Mouse (Mus musculus): Measurements from ENCODE around the gene Metap1. TPM values are rescaled to one million over a fixed set of nuclear protein-coding genes. Genes with fewer than 3 reads are reported as not detected.

The Metap1 gene
- polyA plus RNA-seq, 1 experiment, result 18.9 TPM

DNA sequence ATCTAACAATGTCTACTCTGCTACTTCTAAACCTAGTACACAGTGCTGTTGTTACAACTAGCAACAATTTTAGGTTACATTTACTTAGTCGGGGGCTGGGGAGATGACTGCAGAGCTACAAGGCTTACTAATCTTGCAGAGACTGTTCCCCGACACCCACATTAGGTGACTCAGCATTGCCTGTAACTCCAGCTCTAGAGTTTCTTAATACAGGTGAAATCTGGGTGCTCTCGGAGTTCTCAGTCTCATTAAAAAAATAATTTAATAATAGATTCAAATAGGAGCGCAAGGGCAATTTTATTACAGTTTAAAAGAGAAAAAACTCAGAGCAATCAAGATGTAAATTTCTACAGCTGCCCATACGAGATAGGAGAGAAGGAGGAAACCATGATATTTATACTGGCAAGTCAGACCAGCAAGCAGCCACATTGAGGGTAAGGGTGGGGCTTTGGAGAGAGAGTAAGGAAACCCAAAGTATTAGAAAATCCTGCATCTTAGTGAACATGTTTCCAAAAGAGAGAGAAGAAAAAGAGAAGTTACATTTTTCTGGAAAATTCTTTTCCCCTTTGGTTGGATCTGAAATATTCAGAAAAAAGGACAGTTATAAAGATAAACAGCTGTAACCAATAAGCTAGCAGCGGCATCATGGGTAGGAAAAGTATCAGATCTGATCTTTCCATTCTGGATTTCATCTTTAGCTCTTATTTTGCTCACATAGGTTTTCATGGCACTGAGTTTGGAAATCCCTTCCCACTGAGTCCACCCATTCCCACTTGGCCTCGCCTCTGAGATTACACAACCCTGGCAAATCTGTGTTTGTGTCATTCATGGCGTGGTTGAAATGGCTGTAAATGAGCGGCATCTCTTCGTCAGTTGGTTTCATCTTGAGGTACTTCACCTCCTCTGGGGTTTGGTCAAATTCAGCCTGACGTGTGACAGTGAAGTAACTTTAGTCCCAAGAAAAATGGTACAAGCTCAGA lies 6.1 kb upstream of the Metap1 start:
- WGBS, result 27% methylated on average over 11 of the region's 11 CpGs
- TF ChIP-seq POLR2A (IDR thresholded peaks at IDR 0.05; ENCODE audit: borderline replicate concordance, control insufficient read depth, low read depth, low read length), result no peak
- no peak for TF ChIP-seq CTCF (IDR thresholded peaks at IDR 0.05; ENCODE audit: control insufficient read depth, insufficient read depth, low read length)
- Histone ChIP-seq H3K4me3 (replicated peaks; ENCODE audit: control insufficient read depth, low read depth, low read length) (no peak overlapping the region), H3K27ac (ENCODE audit: control insufficient read depth, insufficient read depth, low read depth, low read length, poor library complexity) (no peak overlapping the region), H3K4me1 (ENCODE audit: control insufficient read depth, insufficient read depth, low read length) (no peaks in the 10 kb centered on the region)

- no peak overlapping the region for H3K4me3 ChIP-seq (replicated peaks; ENCODE audit: control insufficient read depth, low read depth, low read length)
- WGBS, result 19% methylated on average over 1 of the region's 1 CpGs
- no peaks in the 10 kb centered on the region for H3K4me1 ChIP-seq (ENCODE audit: control insufficient read depth, insufficient read depth, low read length)
- TF ChIP-seq POLR2A (IDR thresholded peaks at IDR 0.05; ENCODE audit: borderline replicate concordance, control insufficient read depth, low read depth, low read length), result no peak
- TF ChIP-seq CTCF (IDR thresholded peaks at IDR 0.05; ENCODE audit: control insufficient read depth, insufficient read depth, low read length), result no peak
- no peak overlapping the region for H3K27ac ChIP-seq (ENCODE audit: control insufficient read depth, insufficient read depth, low read depth, low read length, poor library complexity)
These were observed 5.2 kb upstream of the Metap1 start for GRCm38 (mm10) chr3:138494565-138494964.

GRCm38 (mm10) chr3:138493668-138494067 lies 4.4 kb upstream of the Metap1 start:
- no peak overlapping the region for H3K27ac ChIP-seq (ENCODE audit: control insufficient read depth, insufficient read depth, low read depth, low read length, poor library complexity)
- WGBS, result 19% methylated on average over 3 of the region's 3 CpGs
- H3K4me3 ChIP-seq (replicated peaks; ENCODE audit: control insufficient read depth, low read depth, low read length), result no peak overlapping the region
- no peak for TF ChIP-seq POLR2A (IDR thresholded peaks at IDR 0.05; ENCODE audit: borderline replicate concordance, control insufficient read depth, low read depth, low read length)
- no peak for TF ChIP-seq CTCF (IDR thresholded peaks at IDR 0.05; ENCODE audit: control insufficient read depth, insufficient read depth, low read length)
- H3K4me1 ChIP-seq (ENCODE audit: control insufficient read depth, insufficient read depth, low read length), result no peaks in the 10 kb centered on the region

DNA sequence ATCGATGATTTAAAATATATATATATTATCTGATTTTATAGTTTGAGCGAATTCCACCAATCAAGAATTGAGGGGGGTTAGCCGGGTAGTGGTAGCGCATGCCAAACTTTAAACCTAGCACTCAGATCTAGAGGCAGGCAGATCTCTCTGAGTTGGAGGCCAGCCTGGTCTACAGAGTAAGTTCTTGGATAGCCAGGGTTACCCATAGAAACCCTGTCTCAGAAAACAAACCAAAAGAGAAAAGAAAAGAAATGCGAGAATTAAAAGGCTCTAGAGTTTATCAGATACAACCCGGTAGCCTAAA lies 671 bp upstream of the Metap1 start:
- TF ChIP-seq CTCF (IDR thresholded peaks at IDR 0.05; ENCODE audit: control insufficient read depth, insufficient read depth, low read length) (no peak), POLR2A (IDR thresholded peaks at IDR 0.05; ENCODE audit: borderline replicate concordance, control insufficient read depth, low read depth, low read length) (no peak)
- WGBS, result 7% methylated on average over 6 of the region's 6 CpGs
- Histone ChIP-seq H3K4me1 (ENCODE audit: control insufficient read depth, insufficient read depth, low read length) (peaks cover 1% of the 10 kb centered on the region; the same call in 1 of the 2 replicates), H3K27ac (ENCODE audit: control insufficient read depth, insufficient read depth, low read depth, low read length, poor library complexity) (no peak overlapping the region), H3K4me3 (replicated peaks; ENCODE audit: control insufficient read depth, low read depth, low read length) (peak overlapping the region; percentile 21)

DNA sequence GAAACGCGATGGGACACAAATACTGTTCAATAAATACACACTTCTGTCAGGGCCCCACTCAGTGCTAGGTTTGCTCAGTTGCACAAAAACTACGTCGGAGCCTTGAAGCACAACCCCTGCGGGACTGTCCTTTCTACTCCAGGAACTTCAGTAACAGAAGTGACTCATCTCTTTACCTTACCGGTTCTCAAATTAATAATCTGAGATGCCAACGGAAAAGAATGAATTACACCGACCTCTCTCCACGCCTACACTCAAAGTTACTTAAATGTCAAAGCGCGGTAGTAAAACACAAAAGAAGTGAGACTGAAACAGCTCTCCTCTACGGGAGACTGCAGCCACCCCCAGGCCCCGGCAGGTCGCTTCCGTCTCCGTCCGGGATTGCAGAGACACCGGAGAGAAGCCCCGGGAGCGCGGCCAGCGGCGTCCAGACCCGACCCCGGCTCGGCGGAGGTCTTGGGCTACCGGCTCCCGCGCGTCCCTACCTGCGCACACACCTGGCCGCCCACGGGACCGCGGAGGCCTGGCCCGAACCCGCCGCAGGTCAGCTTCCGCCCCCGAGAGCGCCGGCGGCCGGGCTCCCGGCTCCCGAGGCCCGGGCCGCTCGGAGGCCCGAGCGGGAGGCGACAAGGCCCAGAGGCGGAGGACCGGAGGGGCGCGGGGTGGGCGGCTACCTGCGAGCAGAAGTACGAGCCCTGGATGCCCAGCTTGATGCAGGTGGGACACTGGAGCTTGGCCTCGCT lies 560 bp downstream of the Metap1 start:
- Histone ChIP-seq H3K4me1 (ENCODE audit: control insufficient read depth, insufficient read depth, low read length) (peaks cover 1% of the 10 kb centered on the region; the same call in 1 of the 2 replicates), H3K4me3 (replicated peaks; ENCODE audit: control insufficient read depth, low read depth, low read length) (peak overlapping the region; percentile 99), H3K27ac (ENCODE audit: control insufficient read depth, insufficient read depth, low read depth, low read length, poor library complexity) (peak overlapping the region; percentile 92)
- TF ChIP-seq CTCF (IDR thresholded peaks at IDR 0.05; ENCODE audit: control insufficient read depth, insufficient read depth, low read length) (no peak), POLR2A (IDR thresholded peaks at IDR 0.05; ENCODE audit: borderline replicate concordance, control insufficient read depth, low read depth, low read length) (no peak)
- under 1% methylated on average over 61 of the region's 61 CpGs for WGBS

GRCm38 (mm10) chr3:138483240-138483639 lies 6.1 kb downstream of the Metap1 start:
- TF ChIP-seq POLR2A (IDR thresholded peaks at IDR 0.05; ENCODE audit: borderline replicate concordance, control insufficient read depth, low read depth, low read length) (no peak), CTCF (IDR thresholded peaks at IDR 0.05; ENCODE audit: control insufficient read depth, insufficient read depth, low read length) (no peak)
- 87% methylated on average over 2 of the region's 2 CpGs for WGBS
- Histone ChIP-seq H3K4me1 (ENCODE audit: control insufficient read depth, insufficient read depth, low read length) (peaks cover 1% of the 10 kb centered on the region; the same call in 1 of the 2 replicates), H3K27ac (ENCODE audit: control insufficient read depth, insufficient read depth, low read depth, low read length, poor library complexity) (no peak overlapping the region), H3K4me3 (replicated peaks; ENCODE audit: control insufficient read depth, low read depth, low read length) (no peak overlapping the region)

- H3K27ac ChIP-seq (ENCODE audit: control insufficient read depth, insufficient read depth, low read depth, low read length, poor library complexity), result no peak overlapping the region
- no peaks in the 10 kb centered on the region; the same call in 1 of the 2 replicates for H3K4me1 ChIP-seq (ENCODE audit: control insufficient read depth, insufficient read depth, low read length)
- TF ChIP-seq CTCF (IDR thresholded peaks at IDR 0.05; ENCODE audit: control insufficient read depth, insufficient read depth, low read length) (no peak), POLR2A (IDR thresholded peaks at IDR 0.05; ENCODE audit: borderline replicate concordance, control insufficient read depth, low read depth, low read length) (no peak)
- 61% methylated on average over 14 of the region's 14 CpGs for WGBS
- no peak overlapping the region for H3K4me3 ChIP-seq (replicated peaks; ENCODE audit: control insufficient read depth, low read depth, low read length)
These were observed 7.6 kb downstream of the Metap1 start for GRCm38 (mm10) chr3:138481526-138482284.

Data from bone marrow, adult 2 months (tissue).